Mouse (Mus musculus) heart, adult 10 weeks (tissue): ENCODE measurements around the gene Xrra1. TPM values are rescaled to one million over a fixed set of nuclear protein-coding genes. Genes with fewer than 3 reads are reported as not detected.

Experiments used
- polyA plus RNA-seq: library from polyadenylated mRNA; stranded (reverse); fragments of 350-450 nt; fragmentation: Illumina TruSeq; extraction: RNeasy Lipid Tissue Mini Kit (QIAGEN cat#74804); gene quantifications from one replicate; pipeline ENCODE4 v1.2.3, GENCODE M21; 2014; ENCODE audit warnings: low read depth, low replicate concordance

The Xrra1 gene
- not detected for polyA plus RNA-seq

DNA sequence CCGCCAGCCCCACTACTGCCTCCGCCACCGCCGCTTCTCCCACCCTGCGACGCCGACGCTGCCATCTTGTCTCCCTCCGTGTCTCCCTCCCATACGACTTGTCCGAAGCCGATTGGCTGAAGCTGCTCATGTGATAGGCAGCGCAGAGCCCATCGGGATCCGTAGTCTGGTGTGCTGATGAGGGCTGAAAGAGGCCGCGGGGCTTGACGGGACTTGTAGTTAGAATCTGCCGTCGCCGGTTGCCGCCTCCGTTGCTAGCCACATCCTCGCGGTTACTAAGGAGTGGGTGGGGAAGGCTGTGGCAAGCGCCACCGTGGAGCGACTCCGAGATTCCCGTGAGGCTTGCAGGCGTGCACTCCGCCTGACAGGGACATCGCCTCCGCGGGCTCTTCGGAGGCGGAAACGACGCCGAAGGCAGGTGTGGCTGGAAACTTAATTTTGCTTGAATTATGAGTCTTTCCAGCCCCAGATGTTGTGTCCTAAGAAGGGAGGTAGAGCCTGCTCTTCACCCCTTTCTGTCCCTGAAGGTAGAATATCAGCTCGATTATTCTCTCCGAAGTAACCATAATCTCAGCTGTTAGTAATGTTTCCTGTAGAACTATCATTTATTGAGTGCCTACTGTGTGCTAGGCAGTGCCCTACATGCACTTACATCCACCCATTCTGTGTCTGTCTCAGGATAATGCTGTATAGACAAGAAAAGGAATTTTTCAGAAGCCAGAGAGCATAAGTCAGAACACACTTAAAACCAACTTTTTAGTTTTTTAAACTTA, at the start of gene Xrra1:
Gene Xrra1, plus strand, starts transcription at position 304 of the 773 bp plus-strand sequence.

DNA sequence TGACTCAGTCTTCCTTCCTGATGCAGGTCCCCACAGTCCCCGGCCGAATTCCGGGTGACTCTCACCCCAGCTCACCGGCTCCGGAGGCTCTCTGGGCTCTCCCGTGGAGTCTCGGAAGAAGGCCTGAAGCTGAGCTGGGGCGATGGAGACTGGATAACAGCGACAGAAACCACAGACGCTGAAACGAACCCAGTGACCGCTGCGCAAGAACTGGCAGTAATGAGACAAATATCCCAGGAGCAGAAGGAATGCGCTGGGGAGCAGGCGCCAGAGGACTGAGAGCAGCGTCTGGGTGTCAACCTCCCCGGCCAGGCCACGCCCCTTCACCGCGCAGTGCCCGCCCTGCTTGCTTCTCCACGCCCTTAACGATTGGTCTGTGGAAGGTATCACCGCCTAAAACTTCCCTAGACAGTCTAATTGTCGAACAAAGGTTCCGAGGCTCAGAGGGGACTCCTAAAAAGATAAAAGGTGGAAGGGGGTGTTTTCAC, 30.8 kb upstream of the Xrra1 start, which contains the start of gene Neu3:
Gene Neu3, minus strand, starts transcription at position 335 of the 488 bp plus-strand sequence.

GRCm38 (mm10) chr7:99863362-99863761, 4.4 kb downstream of the Xrra1 start, which contains the start of gene Spcs2:
TSS of gene Spcs2 (minus strand) at chr7:99863462.

Other genes with a start within 250 kb of the Xrra1 start
- gene Tpbgl, start 232.0 kb upstream of the Xrra1 start, polyA plus RNA-seq = 2.2 TPM
- gene Slco2b1, start 147.8 kb upstream of the Xrra1 start, polyA plus RNA-seq = 10.3 TPM
- not detected for gene Olfr520, start 128.8 kb upstream of the Xrra1 start, polyA plus RNA-seq
- not detected for gene Olfr521, start 95.6 kb upstream of the Xrra1 start, polyA plus RNA-seq
- gene Neu3, start 30.7 kb upstream of the Xrra1 start, polyA plus RNA-seq = 5.5 TPM
- gene Spcs2, start 4.3 kb downstream of the Xrra1 start, polyA plus RNA-seq = 73.8 TPM
- gene Rnf169, start 121.3 kb downstream of the Xrra1 start, polyA plus RNA-seq = 5.1 TPM
- gene Chrdl2, start 147.1 kb downstream of the Xrra1 start, polyA plus RNA-seq = not detected